Mouse (Mus musculus) C2C12 (cell line): ENCODE data around the gene Gm49340.

Source experiments
- CEBPB ChIP-seq: IDR thresholded peaks from one replicate; pipeline ENCODE4 v1.6.1; 2011; ENCODE audit warnings: low read depth, mild to moderate bottlenecking, control low read depth, moderate library complexity
- CTCF ChIP-seq: IDR thresholded peaks from one replicate; pipeline ENCODE4 v1.5.1; 2011; ENCODE audit not compliant: control insufficient read depth, insufficient read depth, insufficient read length
- MAX ChIP-seq: IDR thresholded peaks from one replicate; pipeline ENCODE4 v1.6.1; 2011; ENCODE audit warnings: mild to moderate bottlenecking, control low read depth
- MYOG ChIP-seq: IDR thresholded peaks from one replicate; pipeline ENCODE4 v1.6.1; 2011; ENCODE audit not compliant: control insufficient read depth, insufficient read length; ENCODE audit errors: extremely low read depth
- USF1 ChIP-seq: IDR thresholded peaks from one replicate; pipeline ENCODE4 v1.6.1; 2011; ENCODE audit warnings: low read depth, mild to moderate bottlenecking, control low read depth, moderate library complexity

DNA sequence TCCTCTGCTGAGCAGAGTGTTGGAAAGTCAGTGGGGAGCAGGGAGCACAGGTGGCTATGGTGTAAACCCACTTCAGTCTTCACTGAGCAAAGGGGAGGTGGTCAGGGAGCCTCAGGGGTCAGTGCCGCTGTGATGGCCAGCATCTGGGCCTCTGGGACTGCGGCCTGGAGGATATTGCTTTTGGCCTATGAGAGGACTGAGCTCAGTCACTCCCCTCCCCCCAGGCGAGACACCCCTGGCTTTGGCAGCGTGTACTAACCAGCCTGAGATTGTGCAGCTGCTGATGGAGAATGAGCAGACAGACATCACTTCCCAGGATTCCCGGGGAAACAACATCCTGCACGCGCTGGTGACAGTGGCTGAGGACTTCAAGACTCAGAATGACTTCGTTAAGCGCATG is 46.2 kb upstream of the Gm49340 start:
- TF ChIP-seq USF1 (no peak), CTCF (no peak), CEBPB (no peak), MAX (no peak), MYOG (no peak)
